Mouse (Mus musculus) urinary bladder, postnatal 25 days (tissue): ENCODE results near the gene Iqcn.
A peak's percentile ranks its signal among the peaks of the same experiment; 100 is the strongest.

ENCODE experiments used
- DNase-seq: peaks from one replicate; pipeline ENCODE4 v3.0.0; 2022; ENCODE audit warnings: low spot score

Iqcn gene

GRCm38 (mm10) chr8:70703287-70703686 is at the start of gene Iqcn:
Iqcn (plus strand) TSS chr8:70703457.
- no peak for DNase-seq

- DNase-seq = no peak
These were observed 49.1 kb upstream of the Iqcn start for GRCm38 (mm10) chr8:70654121-70654520.

- no peak for DNase-seq
These were observed 47.8 kb upstream of the Iqcn start for GRCm38 (mm10) chr8:70655469-70655868.

GRCm38 (mm10) chr8:70656193-70656790 is 47.0 kb upstream of the Iqcn start:
- DNase-seq = no peak

- no peak for DNase-seq
These were observed 46.0 kb upstream of the Iqcn start for GRCm38 (mm10) chr8:70657214-70657613.

GRCm38 (mm10) chr8:70657739-70658138 is 45.5 kb upstream of the Iqcn start:
- DNase-seq = no peak

- no peak for DNase-seq
These were observed 44.2 kb upstream of the Iqcn start for GRCm38 (mm10) chr8:70658897-70659603.

- peak; percentile 82 for DNase-seq
These were observed 43.5 kb upstream of the Iqcn start for GRCm38 (mm10) chr8:70659604-70660272.

- no peak for DNase-seq
These were observed 43.0 kb upstream of the Iqcn start, which contains the start of gene Pgpep1 for GRCm38 (mm10) chr8:70660273-70660725. Pgpep1 (minus strand) TSS chr8:70660388.

- DNase-seq = no peak
These were observed 39.6 kb upstream of the Iqcn start for GRCm38 (mm10) chr8:70663691-70664090.

- DNase-seq = no peak
These were observed 38.6 kb upstream of the Iqcn start for GRCm38 (mm10) chr8:70664631-70665030.

- no peak for DNase-seq
These were observed 37.7 kb upstream of the Iqcn start for GRCm38 (mm10) chr8:70665599-70665998.

- no peak for DNase-seq
These were observed 36.2 kb upstream of the Iqcn start for GRCm38 (mm10) chr8:70667071-70667470.

GRCm38 (mm10) chr8:70671615-70672324 is 31.5 kb upstream of the Iqcn start:
- DNase-seq = peak; percentile 45

- DNase-seq = no peak
These were observed 30.8 kb upstream of the Iqcn start for GRCm38 (mm10) chr8:70672325-70673078.

- peak; percentile 94 for DNase-seq
These were observed 30.0 kb upstream of the Iqcn start, which contains the start of gene Lsm4 for GRCm38 (mm10) chr8:70673079-70673856. Lsm4 (plus strand) TSS chr8:70673248.

GRCm38 (mm10) chr8:70674109-70674508 is 29.1 kb upstream of the Iqcn start:
- DNase-seq = no peak

- no peak for DNase-seq
These were observed 28.5 kb upstream of the Iqcn start for GRCm38 (mm10) chr8:70674716-70675115.

GRCm38 (mm10) chr8:70675336-70675735 is 27.9 kb upstream of the Iqcn start:
- DNase-seq = no peak

GRCm38 (mm10) chr8:70677451-70678080 is 25.7 kb upstream of the Iqcn start:
- no peak for DNase-seq
